Mouse (Mus musculus) liver, adult 2 months (tissue): ENCODE measurements around the gene Zfp37.

ENCODE experiments used
- CTCF ChIP-seq: fragments of 200-500 bp; IDR thresholded peaks from 2 replicates; pipeline ENCODE4 v1.5.1; 2011; ENCODE audit warnings: low read depth, low read length, control low read depth
- POLR2A ChIP-seq: fragments of 200-500 bp; IDR thresholded peaks from 2 replicates; pipeline ENCODE4 v1.6.1; 2011; ENCODE audit warnings: low read length, control low read depth; ENCODE audit not compliant: insufficient read depth; ENCODE audit errors: extremely low read depth

DNA sequence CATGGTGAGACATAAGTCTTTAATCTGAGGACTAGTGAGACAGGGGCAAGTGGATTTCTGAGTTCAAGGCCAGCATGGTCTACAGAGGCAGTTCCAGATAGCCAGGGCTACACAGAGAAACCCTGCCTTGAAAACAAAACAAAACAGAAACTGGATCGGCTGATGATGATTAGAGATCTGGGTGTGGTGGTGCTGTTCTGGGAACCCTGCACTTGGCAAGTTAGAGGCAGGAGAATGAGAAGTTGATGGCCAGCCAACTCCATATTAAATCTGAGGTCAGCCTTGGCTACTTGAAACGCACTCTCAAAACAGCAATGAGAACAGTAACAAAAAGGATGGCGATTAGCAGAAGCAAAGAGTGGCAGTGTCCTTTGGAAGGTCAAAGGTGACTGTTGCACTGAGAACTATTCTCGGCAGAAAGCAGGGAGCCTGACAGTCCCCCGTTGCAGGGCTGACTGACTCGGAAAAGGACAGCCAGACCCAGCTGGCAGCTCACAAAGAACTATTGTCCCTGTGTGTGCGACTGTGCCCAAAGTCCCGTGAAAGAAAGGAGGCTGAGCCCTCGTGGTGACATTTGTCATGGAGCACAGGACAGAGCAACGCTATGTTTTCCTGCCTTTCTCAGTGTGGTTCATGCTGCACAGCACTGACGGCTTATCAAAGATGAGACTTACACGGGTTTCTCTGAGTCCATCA, 44.1 kb upstream of the Zfp37 start:
- TF ChIP-seq CTCF (no peak), POLR2A (no peak)
